Mouse (Mus musculus) kidney, adult 2 months (tissue): Measurements from ENCODE around the gene Magi1. TPM values are rescaled to one million over a fixed set of nuclear protein-coding genes. Genes with fewer than 3 reads are reported as not detected.

Experiments used
- DNase-seq: peaks from one replicate; pipeline ENCODE4 v3.0.0; 2021
- H3K27ac ChIP-seq: fragments of 200-500 bp; 2 replicates; pipeline ENCODE4 v1.5.1; 2012; ENCODE audit warnings: low read depth, low read length, control low read depth, inconsistent platforms; ENCODE audit not compliant: insufficient read depth
- H3K27me3 ChIP-seq: fragments of 200-500 bp; replicated peaks from 2 replicates; pipeline ENCODE4 v1.6.1; 2012; ENCODE audit warnings: mild to moderate bottlenecking, moderate library complexity, low read length, inconsistent platforms; ENCODE audit not compliant: control insufficient read depth, insufficient read depth
- H3K36me3 ChIP-seq: fragments of 200-500 bp; 2 replicates; pipeline ENCODE4 v1.6.1; 2012; ENCODE audit warnings: mild to moderate bottlenecking, moderate library complexity, low read length, inconsistent platforms; ENCODE audit not compliant: control insufficient read depth, insufficient read depth
- H3K4me1 ChIP-seq: fragments of 200-500 bp; 2 replicates; pipeline ENCODE4 v1.6.1; 2011; ENCODE audit warnings: low read length; ENCODE audit not compliant: control insufficient read depth, insufficient read depth
- H3K4me3 ChIP-seq: fragments of 200-500 bp; 2 replicates; pipeline ENCODE4 v1.5.1; 2011; ENCODE audit warnings: mild to moderate bottlenecking, low read depth, low read length, control low read depth; ENCODE audit not compliant: insufficient read depth
- CTCF ChIP-seq: fragments of 200-500 bp; conservative IDR thresholded peaks from 2 replicates; pipeline ENCODE4 v1.5.1; 2011; ENCODE audit warnings: low read depth, mild to moderate bottlenecking, control low read depth, low read length, moderate library complexity, mixed read lengths; ENCODE audit not compliant: insufficient read depth, insufficient read length
- POLR2A ChIP-seq: fragments of 200-500 bp; IDR thresholded peaks from one replicate; pipeline ENCODE4 v1.6.1; 2011; ENCODE audit warnings: low read depth, low read length, control low read depth
- WGBS: fragments of 180-500 bp; shearing (Covaris S2); methylation state at CpG from one replicate; pipeline ENCODE4 v1.1.7; 2018; 5-methylcytosine and 5-hydroxymethylcytosine counted together
- polyA plus RNA-seq: library from polyadenylated mRNA; depleted of rRNA; stranded (reverse); fragments of >200 nt; gene quantifications from 2 replicates; pipeline ENCODE4 v1.2.3, GENCODE M21; 2012

The Magi1 gene
- polyA plus RNA-seq, 1 experiment: 6.1 TPM

DNA sequence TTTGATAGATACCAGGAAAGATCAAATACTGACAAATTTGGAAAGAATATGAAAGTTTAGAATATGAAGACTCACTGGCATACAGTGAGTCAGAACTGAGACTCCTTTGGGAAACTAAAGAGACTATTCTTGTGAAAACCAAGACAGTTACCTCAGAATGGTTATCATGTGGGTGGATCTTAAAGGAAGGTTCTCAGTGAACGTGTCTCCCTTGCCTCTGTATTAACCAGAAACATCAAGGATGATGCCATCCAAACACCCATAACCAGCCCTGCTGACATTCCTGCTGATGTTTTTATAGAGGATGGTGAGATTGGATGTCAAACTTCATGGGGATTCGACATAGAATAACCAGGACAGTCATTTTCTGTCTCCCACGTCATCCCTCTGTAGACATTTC, 496.7 kb downstream of the Magi1 start:
- Histone ChIP-seq H3K4me3 (no peak overlapping the region), H3K27ac (no peak overlapping the region), H3K27me3 (no peaks in the 10 kb centered on the region), H3K4me1 (no peaks in the 10 kb centered on the region), H3K36me3 (no peaks in the 10 kb centered on the region)
- no peak for TF ChIP-seq POLR2A
- TF ChIP-seq CTCF: no peak
- no peak for DNase-seq
- WGBS: 88% methylated on average over 3 of the region's 3 CpGs

DNA sequence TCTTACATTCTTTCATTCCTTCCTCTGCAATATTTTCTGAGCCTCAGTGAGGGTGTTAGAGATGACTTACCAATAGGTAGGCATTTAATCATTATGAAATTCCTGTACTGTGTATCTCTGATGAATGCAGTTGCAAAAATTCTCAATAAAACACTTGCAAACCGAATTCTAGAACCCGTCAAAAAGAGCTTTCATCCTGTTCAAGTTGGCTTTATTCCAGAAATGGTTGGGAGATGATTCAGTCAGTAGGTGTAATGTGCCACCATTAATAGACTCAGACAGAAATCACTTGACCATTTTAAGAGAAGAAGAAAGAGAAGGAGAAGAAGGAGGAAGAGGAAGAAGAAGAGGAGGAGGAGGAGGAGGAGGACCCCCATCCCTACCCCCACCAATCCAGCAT, 497.5 kb downstream of the Magi1 start:
- Histone ChIP-seq H3K4me1 (no peaks in the 10 kb centered on the region), H3K36me3 (no peaks in the 10 kb centered on the region), H3K27me3 (no peaks in the 10 kb centered on the region), H3K4me3 (no peak overlapping the region), H3K27ac (no peak overlapping the region)
- 54% methylated on average over 2 of the region's 2 CpGs for WGBS
- DNase-seq: no peak
- TF ChIP-seq CTCF (no peak), POLR2A (no peak)

DNA sequence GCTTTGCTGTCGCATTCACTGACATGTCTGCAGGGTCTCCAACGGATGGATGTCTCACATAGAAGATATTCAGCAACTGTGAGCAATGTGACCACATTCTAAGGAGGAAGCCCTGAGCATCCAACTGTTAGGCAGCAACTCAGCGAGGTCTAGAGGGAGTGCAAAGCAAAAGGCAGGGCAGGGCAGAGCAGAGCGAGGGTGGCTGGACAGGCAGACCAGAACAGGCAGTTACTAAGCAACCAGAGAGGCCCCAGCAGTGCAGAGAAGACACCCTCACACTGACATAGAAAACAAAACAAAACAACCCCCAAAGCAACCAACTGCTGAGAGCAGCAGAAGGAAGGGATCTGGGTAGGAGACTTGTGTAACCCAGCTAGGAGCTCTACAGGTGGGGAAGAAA, 512.6 kb downstream of the Magi1 start:
- 69% methylated on average over 4 of the region's 4 CpGs for WGBS
- no peak overlapping the region for H3K4me3 ChIP-seq
- H3K27me3 ChIP-seq: no peaks in the 10 kb centered on the region
- no peaks in the 10 kb centered on the region for H3K36me3 ChIP-seq
- H3K4me1 ChIP-seq: no peaks in the 10 kb centered on the region
- no peak overlapping the region for H3K27ac ChIP-seq
- TF ChIP-seq POLR2A: no peak
- TF ChIP-seq CTCF: no peak
- no peak for DNase-seq

DNA sequence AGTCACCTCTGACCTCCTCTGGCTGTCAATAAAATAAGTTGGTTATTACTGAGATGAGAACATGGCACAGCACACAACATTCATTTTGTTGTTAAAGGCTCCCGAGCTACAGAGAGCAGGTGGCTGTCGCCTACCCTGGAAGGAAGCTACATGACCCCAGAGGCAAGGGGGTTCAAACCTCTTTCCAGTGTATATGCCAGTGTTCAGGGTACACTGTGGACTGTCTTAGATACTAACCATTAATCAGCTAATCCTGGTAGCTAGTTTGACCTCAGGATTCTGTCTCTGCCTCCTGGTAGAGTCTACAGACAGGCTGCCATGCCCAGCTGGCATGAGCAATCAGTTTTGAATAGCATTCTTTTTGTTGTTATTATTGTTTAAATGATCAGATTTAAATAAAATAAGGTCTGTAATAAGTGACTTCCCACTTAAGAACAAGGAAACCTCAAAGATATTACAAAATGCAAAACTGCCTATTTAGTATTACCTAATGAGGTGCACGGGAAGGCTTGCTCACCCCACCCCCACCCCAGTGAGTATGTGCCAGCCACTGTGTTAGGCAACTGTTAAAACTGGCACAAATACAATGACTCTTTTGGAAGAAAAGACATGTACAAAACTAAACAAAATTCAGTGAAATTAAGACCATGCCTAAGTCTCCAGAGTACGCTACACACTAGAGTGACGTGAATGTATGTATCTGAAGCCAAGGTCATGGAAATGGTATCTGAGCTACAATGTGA, 513.3 kb downstream of the Magi1 start:
- 90% methylated on average over 5 of the region's 5 CpGs for WGBS
- TF ChIP-seq CTCF: no peak
- TF ChIP-seq POLR2A: no peak
- Histone ChIP-seq H3K4me3 (no peak overlapping the region), H3K27me3 (no peaks in the 10 kb centered on the region), H3K36me3 (no peaks in the 10 kb centered on the region), H3K27ac (no peak overlapping the region), H3K4me1 (no peaks in the 10 kb centered on the region)
- no peak for DNase-seq

DNA sequence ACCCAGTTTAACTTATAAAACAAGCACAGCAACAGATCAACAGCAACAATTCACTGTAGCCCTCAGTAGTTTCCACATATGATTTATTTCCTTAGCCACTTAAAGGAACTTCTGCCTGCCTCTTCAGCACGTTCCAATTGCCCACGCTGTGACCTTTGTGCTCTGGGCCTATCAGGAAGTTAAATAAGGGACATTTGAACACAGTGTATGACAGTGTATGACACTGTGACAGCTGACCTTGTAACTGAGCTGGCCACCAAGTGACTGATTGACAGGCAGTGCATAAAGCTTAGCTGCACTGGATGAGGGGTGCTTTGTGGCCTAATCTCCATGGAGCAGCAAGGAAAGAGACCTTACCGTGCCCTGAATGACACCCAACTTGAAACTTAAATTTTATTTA, 525.6 kb downstream of the Magi1 start:
- no peaks in the 10 kb centered on the region for H3K36me3 ChIP-seq
- no peak overlapping the region for H3K27ac ChIP-seq
- TF ChIP-seq CTCF (no peak), POLR2A (no peak)
- no peaks in the 10 kb centered on the region for H3K27me3 ChIP-seq
- no peak overlapping the region for H3K4me3 ChIP-seq
- no peaks in the 10 kb centered on the region for H3K4me1 ChIP-seq
- no peak for DNase-seq
- 70% methylated on average over 3 of the region's 3 CpGs for WGBS

DNA sequence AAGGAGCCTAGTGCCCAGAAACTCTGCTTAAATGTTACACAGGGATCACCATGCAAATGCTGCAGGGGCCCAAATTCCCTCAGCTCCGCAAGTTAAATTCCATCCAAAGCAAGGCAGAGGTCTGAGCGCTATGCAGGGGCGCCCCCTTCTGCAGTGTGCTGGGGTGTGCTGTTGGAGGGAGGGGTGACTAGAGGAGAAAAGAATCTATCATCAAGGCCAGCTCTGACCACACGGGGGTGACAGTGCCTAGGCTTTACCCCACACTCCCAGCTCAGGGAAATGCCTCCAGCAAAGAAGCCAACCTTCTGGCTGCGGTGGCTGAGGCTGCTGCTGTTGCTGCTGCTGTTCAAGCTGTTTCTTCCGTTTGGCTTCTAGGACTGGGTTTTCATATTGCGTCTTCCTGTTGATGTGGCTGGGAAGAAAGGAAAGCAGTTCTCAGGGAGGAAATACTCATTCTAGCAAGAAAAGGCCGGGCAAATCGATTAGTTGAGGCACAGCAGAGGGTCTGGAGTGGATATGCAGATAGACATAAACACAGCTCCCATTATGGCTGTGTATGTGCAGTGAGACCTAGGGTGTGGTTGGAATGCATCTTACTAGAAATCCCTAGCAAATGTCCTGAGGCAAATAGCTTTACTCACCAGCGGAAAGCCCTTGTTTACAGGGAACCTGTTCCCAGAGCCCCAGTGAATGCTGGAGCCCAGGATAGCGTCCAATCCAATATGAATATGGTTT, 526.2 kb downstream of the Magi1 start:
- Histone ChIP-seq H3K4me1 (no peaks in the 10 kb centered on the region), H3K27me3 (no peaks in the 10 kb centered on the region), H3K36me3 (no peaks in the 10 kb centered on the region), H3K27ac (no peak overlapping the region), H3K4me3 (no peak overlapping the region)
- peak; percentile 87 for TF ChIP-seq CTCF
- TF ChIP-seq POLR2A: no peak
- 34% methylated on average over 11 of the region's 11 CpGs for whole genome bisulfite sequencing
- DNase-seq: peak; percentile 83

DNA sequence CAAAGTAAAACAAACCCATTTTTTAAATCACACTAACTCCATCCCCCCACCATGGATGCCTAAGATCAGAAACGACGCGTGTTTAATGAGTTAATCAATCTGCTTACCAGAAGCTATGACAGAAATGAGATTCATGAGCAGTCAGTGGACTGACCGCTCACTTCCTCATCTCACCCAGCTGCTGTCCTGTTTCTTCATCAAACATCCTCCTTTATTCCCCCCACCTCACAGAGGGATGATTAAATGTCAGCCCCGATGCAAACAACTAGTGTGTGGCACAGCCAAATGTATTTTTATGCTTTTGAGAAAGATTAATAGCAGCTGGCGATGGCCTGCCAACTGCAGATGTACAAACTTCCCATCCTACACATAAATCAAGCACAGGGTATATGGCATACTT, 540.6 kb downstream of the Magi1 start:
- Histone ChIP-seq H3K27ac (no peak overlapping the region), H3K36me3 (no peaks in the 10 kb centered on the region), H3K4me3 (no peak overlapping the region), H3K27me3 (no peaks in the 10 kb centered on the region), H3K4me1 (no peaks in the 10 kb centered on the region)
- TF ChIP-seq POLR2A (no peak), CTCF (no peak)
- WGBS: 65% methylated on average over 6 of the region's 6 CpGs
- DNase-seq: no peak
